Mouse (Mus musculus): ENCODE data around the gene AU022252.

DNA sequence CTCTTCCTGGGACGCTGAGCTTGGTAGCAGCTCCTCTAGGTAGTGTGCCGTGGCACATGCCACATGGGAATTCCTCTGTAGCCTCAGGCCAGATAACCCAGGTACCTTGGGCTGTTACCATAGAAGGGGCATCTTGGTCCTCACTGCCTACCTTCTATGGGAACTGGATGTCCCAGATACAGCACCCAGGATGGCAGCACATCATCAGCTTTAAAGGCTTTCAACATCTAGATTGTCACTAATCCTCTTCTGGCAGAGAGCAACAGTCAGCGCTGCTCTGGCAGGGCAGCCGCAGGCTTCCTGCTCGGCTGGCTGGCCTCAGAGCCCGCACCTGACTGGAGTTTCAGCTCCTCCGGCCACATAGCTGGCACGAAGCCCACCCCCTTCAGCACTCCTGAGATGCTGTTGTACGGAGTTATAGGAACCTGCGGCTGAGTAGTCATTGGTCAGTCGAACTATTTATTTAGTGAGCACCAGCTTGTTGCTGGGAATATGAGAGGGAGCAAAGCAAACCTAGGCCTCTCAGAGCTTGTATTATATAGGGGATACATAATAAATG, 16.0 kb upstream of the AU022252 start:
- TF ChIP-seq POLR2A (IDR thresholded peaks at IDR 0.05; ENCODE audit: borderline replicate concordance, extremely low read depth, insufficient read depth, insufficient read length, poor library complexity, severe bottlenecking) (no peak), CTCF (IDR thresholded peaks at IDR 0.05; ENCODE audit: borderline replicate concordance, extremely low read depth, insufficient read depth, insufficient read length) (no peak)

Data from brain, embryonic 14.5 days (tissue).